Mouse (Mus musculus): ENCODE measurements around the gene Ablim1. TPM values are rescaled to one million over a fixed set of nuclear protein-coding genes. Genes with fewer than 3 reads are reported as not detected.

Ablim1 gene
- polyA plus RNA-seq, 1 experiment: 110 TPM

DNA sequence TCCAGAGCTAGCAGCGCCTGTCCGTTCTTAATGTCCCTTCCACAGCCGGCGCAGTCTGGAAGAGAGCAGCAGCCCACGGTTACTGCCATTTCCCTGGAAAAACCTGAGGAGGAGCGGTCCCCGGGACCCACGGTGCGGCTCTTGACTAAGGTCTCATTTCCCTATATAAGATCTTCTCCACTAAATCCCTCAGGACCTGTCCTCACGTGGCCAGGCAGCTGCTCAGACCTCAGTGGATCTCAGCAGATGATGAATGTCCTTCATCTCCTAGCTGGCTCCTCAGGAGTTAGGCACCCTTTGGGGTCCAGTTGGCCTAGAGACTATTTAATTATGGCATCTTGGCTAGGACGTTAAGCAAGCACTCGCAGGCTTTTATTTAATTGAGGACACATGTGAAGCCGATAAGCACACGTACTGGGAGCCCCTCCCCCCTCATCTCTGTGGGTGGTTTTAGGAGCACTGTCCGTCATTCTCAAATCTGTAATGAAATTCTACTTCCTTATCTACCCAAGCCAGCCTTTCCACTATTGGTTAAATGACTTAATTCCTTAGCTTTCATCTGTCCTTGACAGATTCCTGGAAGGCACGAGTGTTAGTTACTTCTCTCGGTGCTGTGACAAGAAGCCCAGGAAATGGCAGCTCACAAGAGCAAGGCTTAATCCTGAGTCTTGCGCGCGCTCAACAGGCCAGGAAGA, 179.9 kb downstream of the Ablim1 start:
- TF ChIP-seq POLR2A (IDR thresholded peaks at IDR 0.05; ENCODE audit: borderline replicate concordance, insufficient read depth, low read length) (no peak), CTCF (IDR thresholded peaks at IDR 0.05; ENCODE audit: borderline replicate concordance, insufficient read depth, low read depth, low read length) (no peak)
- 40% methylated on average over 20 of the region's 20 CpGs for WGBS
- peaks cover 19% of the 10 kb centered on the region; the same call in 1 of the 2 replicates for H3K4me1 ChIP-seq (ENCODE audit: control insufficient read depth, insufficient read depth, low read length)
- H3K27ac ChIP-seq (ENCODE audit: insufficient read depth, low read length): no peak overlapping the region
- no peak overlapping the region for H3K4me3 ChIP-seq (replicated peaks; ENCODE audit: insufficient read depth, low read depth, low read length)
- H3K27me3 ChIP-seq (ENCODE audit: control insufficient read depth, insufficient read depth, low read length): no peaks in the 10 kb centered on the region
- no peak for DNase-seq

DNA sequence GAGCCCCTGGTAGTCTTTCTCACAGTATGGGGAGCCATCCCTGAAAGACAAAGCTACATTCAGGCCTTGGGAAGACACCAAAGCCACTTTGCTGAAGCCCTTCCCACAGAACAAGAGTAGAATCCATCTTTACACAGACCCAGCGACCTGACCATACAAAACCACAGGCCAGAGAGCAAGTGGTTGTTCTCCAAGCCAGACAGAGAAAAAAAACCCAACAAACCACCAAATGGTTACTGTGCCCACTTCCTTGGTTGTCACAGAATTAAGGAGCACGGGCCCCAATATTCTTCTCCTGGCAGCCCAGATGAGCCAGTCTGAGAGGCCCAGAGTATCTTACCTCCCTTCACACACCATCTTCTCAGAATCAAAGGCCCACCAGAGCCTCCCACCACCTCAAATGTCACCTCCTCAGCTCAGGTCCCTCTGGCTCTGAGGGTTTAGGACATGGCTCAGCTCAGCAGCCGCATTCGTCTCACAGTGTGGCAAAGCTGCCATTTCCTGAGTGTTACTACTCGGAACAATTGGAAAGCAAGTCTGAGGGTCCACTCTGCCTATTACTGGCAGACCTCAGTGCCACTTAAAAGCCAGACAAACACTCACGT, 181.7 kb downstream of the Ablim1 start:
- no peak for DNase-seq
- H3K4me3 ChIP-seq (replicated peaks; ENCODE audit: insufficient read depth, low read depth, low read length): no peak overlapping the region
- peaks cover 20% of the 10 kb centered on the region for H3K4me1 ChIP-seq (ENCODE audit: control insufficient read depth, insufficient read depth, low read length)
- TF ChIP-seq POLR2A (IDR thresholded peaks at IDR 0.05; ENCODE audit: borderline replicate concordance, insufficient read depth, low read length) (no peak), CTCF (IDR thresholded peaks at IDR 0.05; ENCODE audit: borderline replicate concordance, insufficient read depth, low read depth, low read length) (no peak)
- H3K27me3 ChIP-seq (ENCODE audit: control insufficient read depth, insufficient read depth, low read length): no peaks in the 10 kb centered on the region
- no peak overlapping the region for H3K27ac ChIP-seq (ENCODE audit: insufficient read depth, low read length)
- WGBS: 80% methylated on average over 6 of the region's 6 CpGs

DNA sequence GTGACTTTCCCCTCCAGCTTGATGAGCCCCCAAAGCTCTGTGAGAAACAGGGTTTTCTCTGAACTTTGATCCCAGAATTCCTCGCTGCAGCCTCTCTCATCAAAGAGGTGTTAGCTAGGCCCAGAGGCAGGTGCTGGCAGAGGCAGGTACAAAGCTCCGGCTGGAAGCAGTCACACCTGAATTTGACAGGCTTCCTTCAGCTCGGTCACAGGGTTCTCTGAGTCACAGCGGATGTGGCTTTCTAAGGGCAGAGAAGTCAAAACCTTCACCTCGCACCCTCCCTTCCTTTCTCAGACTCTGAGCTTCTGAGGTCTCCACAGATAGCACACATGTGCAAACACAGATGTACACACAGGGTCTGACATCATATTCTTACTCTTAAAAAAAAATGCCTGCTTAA, 182.4 kb downstream of the Ablim1 start:
- TF ChIP-seq CTCF (IDR thresholded peaks at IDR 0.05; ENCODE audit: borderline replicate concordance, insufficient read depth, low read depth, low read length): no peak
- no peak for TF ChIP-seq POLR2A (IDR thresholded peaks at IDR 0.05; ENCODE audit: borderline replicate concordance, insufficient read depth, low read length)
- no peak for DNase-seq
- peaks cover 21% of the 10 kb centered on the region for H3K4me1 ChIP-seq (ENCODE audit: control insufficient read depth, insufficient read depth, low read length)
- no peaks in the 10 kb centered on the region for H3K27me3 ChIP-seq (ENCODE audit: control insufficient read depth, insufficient read depth, low read length)
- no peak overlapping the region for H3K4me3 ChIP-seq (replicated peaks; ENCODE audit: insufficient read depth, low read depth, low read length)
- H3K27ac ChIP-seq (ENCODE audit: insufficient read depth, low read length): no peak overlapping the region
- 79% methylated on average over 5 of the region's 5 CpGs for WGBS

DNA sequence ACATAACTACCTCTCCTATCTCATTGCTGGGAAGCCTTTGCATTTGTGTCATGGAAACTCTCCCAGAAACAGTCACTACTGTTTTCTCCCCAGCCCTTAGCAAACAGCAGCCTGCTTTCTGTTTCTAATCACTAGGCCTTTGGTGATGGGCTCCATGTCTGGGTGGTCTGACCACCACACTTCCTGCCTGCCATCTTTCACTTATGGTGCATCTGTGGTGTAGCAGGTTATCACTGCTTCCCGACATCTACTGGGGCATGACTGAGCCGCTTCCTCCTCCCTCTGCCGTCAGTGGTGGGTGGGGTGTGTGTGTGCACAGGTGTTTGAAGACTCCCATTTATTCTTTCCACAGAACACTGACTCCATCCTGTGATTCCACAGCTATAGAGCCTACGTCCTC, 183.4 kb downstream of the Ablim1 start:
- no peak for DNase-seq
- WGBS: 74% methylated on average over 4 of the region's 4 CpGs
- Histone ChIP-seq H3K27me3 (ENCODE audit: control insufficient read depth, insufficient read depth, low read length) (no peaks in the 10 kb centered on the region), H3K4me1 (ENCODE audit: control insufficient read depth, insufficient read depth, low read length) (peaks cover 21% of the 10 kb centered on the region), H3K27ac (ENCODE audit: insufficient read depth, low read length) (no peak overlapping the region), H3K4me3 (replicated peaks; ENCODE audit: insufficient read depth, low read depth, low read length) (no peak overlapping the region)
- TF ChIP-seq POLR2A (IDR thresholded peaks at IDR 0.05; ENCODE audit: borderline replicate concordance, insufficient read depth, low read length) (no peak), CTCF (IDR thresholded peaks at IDR 0.05; ENCODE audit: borderline replicate concordance, insufficient read depth, low read depth, low read length) (no peak)

DNA sequence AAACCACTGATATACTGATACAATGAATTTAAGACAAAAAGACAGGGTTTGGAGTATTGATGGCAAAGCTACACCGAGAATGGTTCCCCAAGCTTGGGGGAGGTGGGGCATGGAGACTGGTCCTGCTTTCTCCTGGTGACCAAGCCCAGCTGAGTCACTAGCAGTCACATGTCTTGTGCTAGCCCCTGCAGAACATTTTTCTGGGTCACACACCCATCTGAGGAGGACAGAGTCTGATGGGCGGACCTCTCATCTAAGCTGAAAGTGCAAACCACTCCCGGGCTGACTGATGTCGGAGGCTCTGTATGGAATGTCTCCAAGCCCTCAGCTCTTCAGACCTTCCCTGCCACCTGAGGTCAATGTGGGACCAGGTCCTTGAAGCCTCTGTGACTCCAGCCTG, 184.1 kb downstream of the Ablim1 start:
- H3K4me3 ChIP-seq (replicated peaks; ENCODE audit: insufficient read depth, low read depth, low read length): no peak overlapping the region
- 58% methylated on average over 4 of the region's 4 CpGs for WGBS
- peaks cover 21% of the 10 kb centered on the region for H3K4me1 ChIP-seq (ENCODE audit: control insufficient read depth, insufficient read depth, low read length)
- no peak for TF ChIP-seq POLR2A (IDR thresholded peaks at IDR 0.05; ENCODE audit: borderline replicate concordance, insufficient read depth, low read length)
- TF ChIP-seq CTCF (IDR thresholded peaks at IDR 0.05; ENCODE audit: borderline replicate concordance, insufficient read depth, low read depth, low read length): no peak
- no peak for DNase-seq
- no peaks in the 10 kb centered on the region for H3K27me3 ChIP-seq (ENCODE audit: control insufficient read depth, insufficient read depth, low read length)
- no peak overlapping the region for H3K27ac ChIP-seq (ENCODE audit: insufficient read depth, low read length)

DNA sequence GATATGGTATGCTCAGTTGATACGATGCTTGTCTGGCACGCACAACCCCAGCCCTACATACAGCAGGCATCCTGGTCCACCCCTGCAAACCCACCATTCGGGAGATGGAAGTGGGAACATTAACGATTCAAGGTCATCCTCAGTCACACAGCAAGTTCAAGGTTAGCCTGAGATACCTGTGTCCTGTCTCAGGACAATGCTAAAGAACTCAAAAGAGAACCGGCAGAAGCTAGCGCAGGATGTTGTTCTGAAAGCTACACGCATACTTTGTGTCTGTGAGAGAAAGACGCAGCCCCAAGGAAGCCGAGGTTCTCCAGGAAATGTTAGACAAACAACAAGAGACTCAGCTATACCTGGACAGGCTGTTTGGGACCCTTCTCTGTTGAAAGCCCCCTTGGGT, 185.0 kb downstream of the Ablim1 start:
- Histone ChIP-seq H3K4me1 (ENCODE audit: control insufficient read depth, insufficient read depth, low read length) (peaks cover 16% of the 10 kb centered on the region), H3K4me3 (replicated peaks; ENCODE audit: insufficient read depth, low read depth, low read length) (no peak overlapping the region), H3K27ac (ENCODE audit: insufficient read depth, low read length) (no peak overlapping the region), H3K27me3 (ENCODE audit: control insufficient read depth, insufficient read depth, low read length) (no peaks in the 10 kb centered on the region)
- TF ChIP-seq POLR2A (IDR thresholded peaks at IDR 0.05; ENCODE audit: borderline replicate concordance, insufficient read depth, low read length) (no peak), CTCF (IDR thresholded peaks at IDR 0.05; ENCODE audit: borderline replicate concordance, insufficient read depth, low read depth, low read length) (no peak)
- no peak for DNase-seq
- 81% methylated on average over 9 of the region's 9 CpGs for WGBS

DNA sequence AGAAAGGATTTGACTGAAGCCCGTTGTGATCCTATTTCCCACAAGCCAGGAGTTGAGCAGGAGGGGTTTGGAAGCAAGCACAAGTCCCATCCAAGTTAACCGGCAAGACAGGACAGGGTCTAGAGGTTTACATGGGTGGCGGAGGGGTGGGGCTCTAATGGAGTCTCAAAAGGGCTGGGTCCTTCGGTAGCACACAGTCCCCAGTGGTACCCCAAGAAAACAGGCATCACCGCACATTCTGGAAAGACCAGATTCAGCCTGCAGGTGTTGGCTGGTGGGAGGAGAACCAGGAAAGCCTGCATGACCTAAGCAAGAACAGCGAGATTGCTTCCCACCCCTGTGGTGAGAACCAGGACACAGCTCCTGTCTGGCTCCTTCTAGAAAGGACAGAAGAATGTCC, 186.7 kb downstream of the Ablim1 start:
- H3K4me1 ChIP-seq (ENCODE audit: control insufficient read depth, insufficient read depth, low read length): peaks cover 17% of the 10 kb centered on the region
- 41% methylated on average over 6 of the region's 6 CpGs for WGBS
- no peak overlapping the region for H3K4me3 ChIP-seq (replicated peaks; ENCODE audit: insufficient read depth, low read depth, low read length)
- TF ChIP-seq CTCF (IDR thresholded peaks at IDR 0.05; ENCODE audit: borderline replicate concordance, insufficient read depth, low read depth, low read length) (no peak), POLR2A (IDR thresholded peaks at IDR 0.05; ENCODE audit: borderline replicate concordance, insufficient read depth, low read length) (no peak)
- no peak overlapping the region for H3K27ac ChIP-seq (ENCODE audit: insufficient read depth, low read length)
- no peak for DNase-seq
- no peaks in the 10 kb centered on the region for H3K27me3 ChIP-seq (ENCODE audit: control insufficient read depth, insufficient read depth, low read length)

DNA sequence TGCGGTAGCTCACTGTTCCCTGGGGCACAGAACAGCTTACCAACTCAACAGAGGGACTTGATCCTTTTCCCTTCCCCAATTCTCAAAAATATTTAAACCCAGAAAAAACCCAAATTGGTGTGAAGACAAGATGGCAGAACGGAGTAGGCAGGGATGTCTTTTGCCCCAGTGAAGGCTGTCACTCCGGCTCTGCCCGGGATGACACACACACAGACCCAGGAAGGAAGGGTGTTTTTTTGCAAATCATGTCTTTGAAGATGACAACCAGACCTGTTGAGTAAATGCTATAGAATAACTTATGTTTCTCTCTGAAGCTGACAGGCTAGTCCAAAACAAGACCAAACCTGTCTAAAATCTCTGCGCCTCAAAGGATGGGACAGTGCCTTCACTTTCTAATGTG, 187.2 kb downstream of the Ablim1 start:
- Histone ChIP-seq H3K27ac (ENCODE audit: insufficient read depth, low read length) (no peak overlapping the region), H3K27me3 (ENCODE audit: control insufficient read depth, insufficient read depth, low read length) (no peaks in the 10 kb centered on the region), H3K4me3 (replicated peaks; ENCODE audit: insufficient read depth, low read depth, low read length) (no peak overlapping the region), H3K4me1 (ENCODE audit: control insufficient read depth, insufficient read depth, low read length) (peaks cover 21% of the 10 kb centered on the region)
- no peak for TF ChIP-seq CTCF (IDR thresholded peaks at IDR 0.05; ENCODE audit: borderline replicate concordance, insufficient read depth, low read depth, low read length)
- TF ChIP-seq POLR2A (IDR thresholded peaks at IDR 0.05; ENCODE audit: borderline replicate concordance, insufficient read depth, low read length): no peak
- no peak for DNase-seq
- WGBS: 93% methylated on average over 5 of the region's 5 CpGs

Measured in cerebellum, adult 2 months (tissue).